Mouse (Mus musculus): ENCODE measurements around the gene Dennd1c. TPM values are rescaled to one million over a fixed set of nuclear protein-coding genes. Genes with fewer than 3 reads are reported as not detected.

Dennd1c gene
- polyA plus RNA-seq (2015; fragmentation: Nextera tagmentation; extraction: Ambion mirVana), result 1.1 and 3.1 TPM in 2 replicates

DNA sequence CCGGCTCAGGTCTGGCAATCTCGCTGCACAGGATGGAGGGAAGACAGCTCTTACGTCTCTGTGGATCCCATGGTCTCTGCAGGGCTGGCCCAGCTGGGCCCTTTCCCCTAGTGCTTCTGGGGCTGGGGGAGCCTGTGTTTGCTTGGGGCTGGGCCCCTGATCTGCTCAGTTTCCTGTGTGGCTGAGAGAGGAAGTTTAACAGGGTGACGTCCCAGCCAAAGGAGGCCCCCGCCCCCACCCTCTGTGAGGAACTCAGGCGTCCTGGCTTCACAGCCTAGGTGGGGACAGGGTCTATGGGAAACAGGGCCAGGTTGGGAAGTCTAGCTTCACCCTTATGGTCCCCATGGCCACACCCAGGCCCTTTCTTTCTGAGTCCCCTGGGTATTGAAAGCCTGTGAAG, at the start of gene Dennd1c:
Gene Dennd1c, minus strand, starts transcription at position 179 of the 400 bp plus-strand sequence.

DNA sequence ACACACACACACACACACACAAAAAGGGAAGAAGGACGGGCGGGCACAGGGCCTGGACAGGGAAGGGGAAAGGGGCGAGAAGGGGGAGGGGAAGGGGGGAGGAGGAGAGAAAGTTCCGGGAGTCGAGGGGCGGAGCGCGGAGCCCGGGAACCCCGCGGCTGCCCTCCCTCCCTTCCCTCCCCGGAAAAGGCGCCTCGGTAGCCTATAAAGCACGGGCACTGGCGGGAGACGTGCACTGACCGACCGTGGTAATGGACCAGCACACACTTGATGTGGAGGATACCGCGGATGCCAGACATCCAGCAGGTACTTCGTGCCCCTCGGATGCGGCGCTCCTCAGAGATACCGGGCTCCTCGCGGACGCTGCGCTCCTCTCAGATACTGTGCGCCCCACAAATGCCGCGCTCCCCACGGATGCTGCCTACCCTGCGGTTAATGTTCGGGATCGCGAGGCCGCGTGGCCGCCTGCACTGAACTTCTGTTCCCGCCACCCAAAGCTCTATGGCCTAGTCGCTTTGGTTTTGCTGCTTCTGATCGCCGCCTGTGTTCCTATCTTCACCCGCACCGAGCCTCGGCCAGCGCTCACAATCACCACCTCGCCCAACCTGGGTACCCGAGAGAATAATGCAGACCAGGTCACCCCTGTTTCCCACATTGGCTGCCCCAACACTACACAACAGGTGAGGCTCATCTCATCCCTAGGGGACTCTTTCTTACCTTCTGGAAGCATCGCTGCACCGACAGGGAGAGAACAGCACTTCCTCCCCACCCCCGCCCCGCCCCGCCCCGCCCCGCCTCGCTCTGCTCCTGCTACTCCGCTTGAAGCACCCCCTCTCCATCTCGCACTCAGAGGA, 27.1 kb upstream of the Dennd1c start, which contains the start of gene Tnfsf9:
Gene Tnfsf9, plus strand, starts transcription at position 145 of the 854 bp plus-strand sequence.

DNA sequence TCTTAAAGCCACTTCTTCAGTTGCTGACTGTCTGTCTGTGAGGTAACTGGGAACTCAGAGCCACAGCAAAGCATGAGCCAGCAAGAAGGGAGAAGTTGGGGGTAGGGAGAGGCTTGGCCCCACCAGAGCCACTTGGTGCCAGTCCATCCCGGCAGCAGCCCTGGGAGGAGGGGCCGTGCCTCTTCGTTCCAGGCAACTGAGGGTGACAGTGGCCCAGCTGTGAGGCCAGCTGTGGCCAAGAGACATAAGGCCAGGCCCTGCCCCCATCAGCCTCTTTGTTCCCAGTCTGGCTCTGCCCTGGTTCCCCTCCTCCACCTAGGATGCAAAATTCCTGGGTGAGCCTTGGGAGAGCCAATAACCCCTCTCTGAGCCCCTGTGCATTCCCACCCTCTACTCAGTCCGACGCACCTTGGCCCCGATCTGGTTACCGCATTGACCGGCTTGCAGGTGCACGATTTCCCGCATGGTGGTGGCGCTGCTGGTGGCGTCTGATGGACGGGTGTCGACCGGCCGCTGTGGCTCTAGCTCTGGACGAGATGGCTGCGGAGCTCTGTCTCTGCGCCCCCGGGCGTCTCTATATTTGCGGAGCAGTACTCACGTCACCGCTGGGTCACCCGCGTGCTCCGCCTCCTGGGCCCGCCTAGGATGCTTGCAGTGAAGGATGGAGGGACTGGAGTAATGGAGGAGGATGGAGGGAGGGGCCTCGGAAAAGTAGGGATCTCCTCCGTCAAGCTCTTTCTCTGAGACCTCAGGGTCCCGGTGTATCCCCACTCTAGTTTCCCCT, 8.9 kb upstream of the Dennd1c start, which contains the start of gene Tubb4a:
Gene Tubb4a, minus strand, starts transcription at position 734 of the 784 bp plus-strand sequence.

DNA sequence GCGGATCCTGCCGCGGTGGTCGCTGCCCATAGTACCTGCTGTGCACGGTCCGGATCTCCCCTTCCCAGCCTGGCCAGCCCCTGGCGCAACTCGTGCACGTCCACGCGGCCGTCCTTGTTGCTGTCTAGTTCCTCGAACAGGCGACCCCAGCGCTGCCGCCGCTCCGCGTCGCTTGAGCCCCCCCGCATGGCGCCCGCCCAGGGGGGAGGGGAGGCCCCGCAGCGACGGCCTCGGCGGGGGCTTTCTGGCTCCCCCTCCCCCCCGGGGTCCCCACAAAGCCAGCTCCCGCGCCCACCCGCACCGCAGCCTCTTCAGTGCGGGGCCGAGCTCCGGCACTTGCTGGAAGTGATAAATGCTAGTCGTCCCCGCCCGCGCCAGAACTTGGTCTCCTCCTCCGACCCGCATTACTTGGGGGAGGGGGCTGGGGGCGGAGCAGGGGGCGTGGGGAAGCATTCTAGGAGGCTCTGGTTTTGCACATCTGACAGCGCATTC, 18.8 kb downstream of the Dennd1c start, which contains the start of gene Slc25a23:
Gene Slc25a23, minus strand, starts transcription at position 378 of the 492 bp plus-strand sequence.

DNA sequence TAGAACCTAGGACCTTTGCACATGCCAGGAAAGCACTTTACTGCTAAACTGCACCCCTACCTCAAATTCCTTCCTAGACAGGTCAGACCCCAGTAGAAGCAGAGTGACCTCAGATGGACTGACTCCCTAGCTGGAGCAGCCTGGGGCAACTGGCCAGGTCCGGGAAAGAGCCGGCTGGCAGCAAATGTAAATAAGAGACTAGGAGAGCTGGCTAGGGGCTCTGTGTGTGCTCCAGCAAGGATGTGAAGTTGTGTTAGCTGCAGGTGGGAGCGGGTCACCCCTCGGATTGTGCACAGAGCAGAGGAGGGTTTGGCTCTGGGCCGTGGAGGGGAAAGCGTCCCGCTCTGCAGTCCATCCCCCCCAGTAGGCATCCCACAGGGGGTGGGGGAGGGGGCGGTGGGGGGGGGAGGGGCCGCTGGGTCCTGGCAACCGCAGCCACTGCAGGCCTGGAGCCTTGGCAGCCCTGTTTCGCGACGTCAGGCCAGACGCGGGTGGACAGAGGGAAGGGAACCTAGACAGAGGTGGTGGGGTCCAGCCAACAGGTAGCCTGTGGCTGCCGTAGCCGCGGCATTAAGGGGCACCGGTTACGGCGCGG, 19.3 kb downstream of the Dennd1c start, which contains the start of gene Crb3:
Gene Crb3, plus strand, starts transcription at position 215 of the 595 bp plus-strand sequence.

DNA sequence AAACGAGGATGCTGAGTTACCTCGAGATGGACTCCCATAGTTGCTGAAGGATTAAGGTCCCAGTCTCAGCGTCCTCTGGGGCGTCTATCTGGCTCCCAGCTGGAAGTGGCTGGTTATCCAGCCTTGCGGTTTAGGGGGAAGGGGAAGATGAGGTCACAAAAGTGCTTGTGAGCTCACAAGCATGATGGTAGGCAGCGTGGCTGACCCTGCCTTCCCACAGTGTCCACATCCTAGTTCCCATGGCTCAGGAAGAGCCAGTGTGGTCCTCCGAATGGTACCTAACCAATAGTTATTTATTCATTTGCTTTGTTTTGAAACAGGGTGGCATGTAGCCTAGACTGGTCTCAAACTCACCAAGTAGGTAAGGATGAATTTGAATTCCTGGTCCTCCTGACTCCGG, 36.8 kb downstream of the Dennd1c start, which contains the start of gene Slc25a41:
Gene Slc25a41, minus strand, starts transcription at position 101 of the 400 bp plus-strand sequence.

DNA sequence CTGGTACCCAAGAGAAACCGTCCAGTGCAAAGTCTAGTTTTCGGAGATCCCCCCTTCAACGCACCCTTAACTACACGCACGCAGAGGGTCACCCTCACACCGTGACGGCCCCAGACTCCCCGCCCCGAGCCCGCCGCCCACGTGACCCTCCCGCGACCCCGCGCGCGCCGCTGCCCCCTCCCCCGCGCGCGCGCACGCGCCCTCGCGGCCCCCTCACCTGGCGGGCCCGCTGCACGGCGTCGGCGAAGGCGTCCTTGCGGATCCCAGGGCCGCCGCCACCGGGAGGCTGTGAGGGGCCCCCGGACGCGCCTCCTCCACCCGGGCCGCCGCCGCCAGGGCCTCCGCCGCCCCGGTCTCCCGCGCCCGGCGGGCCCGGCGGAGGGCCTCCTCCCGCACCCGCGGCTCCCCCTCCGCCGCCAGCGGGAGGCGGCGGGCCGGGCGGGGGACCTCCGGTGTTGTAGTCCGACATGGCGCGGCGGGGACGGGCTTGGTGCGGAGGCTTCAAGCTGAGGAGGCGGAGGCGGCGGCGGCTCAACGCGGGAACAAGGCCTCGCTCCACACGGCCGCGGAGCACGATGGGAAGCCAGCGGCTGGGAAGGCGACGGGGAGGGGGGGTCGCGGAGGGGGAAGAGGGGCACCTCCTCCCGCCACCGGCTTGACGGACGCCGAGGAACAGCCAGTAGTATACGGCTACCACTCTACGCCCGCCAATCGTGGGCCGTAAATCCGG, 47.2 kb downstream of the Dennd1c start, which contains the start of gene Khsrp:
Gene Khsrp, minus strand, starts transcription at position 592 of the 730 bp plus-strand sequence.

Other genes starting within 250 kb of the Dennd1c start
- gene Rfx2, start 247.5 kb downstream of the Dennd1c start, polyA plus RNA-seq (2015; fragmentation: Nextera tagmentation; extraction: Ambion mirVana), result 3.7 and 4.2 TPM in 2 replicates
- not detected in 2 replicates for gene Acsbg2, start 204.1 kb downstream of the Dennd1c start, polyA plus RNA-seq (2015; fragmentation: Nextera tagmentation; extraction: Ambion mirVana)
- gene 1700061G19Rik, start 203.0 kb downstream of the Dennd1c start, polyA plus RNA-seq (2015; fragmentation: Nextera tagmentation; extraction: Ambion mirVana), result 10.6 and 11.7 TPM in 2 replicates
- 15.8 and 18.0 TPM in 2 replicates for gene Mllt1, start 143.1 kb downstream of the Dennd1c start, polyA plus RNA-seq (2015; fragmentation: Nextera tagmentation; extraction: Ambion mirVana)
- gene Acer1, start 96.4 kb downstream of the Dennd1c start, polyA plus RNA-seq (2015; fragmentation: Nextera tagmentation; extraction: Ambion mirVana), result not detected in 2 replicates
- 84.4 and 98.9 TPM in 2 replicates for gene Clpp, start 88.2 kb downstream of the Dennd1c start, polyA plus RNA-seq (2015; fragmentation: Nextera tagmentation; extraction: Ambion mirVana)
- gene Alkbh7, start 81.2 kb downstream of the Dennd1c start, polyA plus RNA-seq (2015; fragmentation: Nextera tagmentation; extraction: Ambion mirVana), result 25.4 and 30.7 TPM in 2 replicates
- 0.30 and 1.0 TPM in 2 replicates for gene Pspn, start 78.5 kb downstream of the Dennd1c start, polyA plus RNA-seq (2015; fragmentation: Nextera tagmentation; extraction: Ambion mirVana)
- gene Gtf2f1, start 67.2 kb downstream of the Dennd1c start, polyA plus RNA-seq (2015; fragmentation: Nextera tagmentation; extraction: Ambion mirVana), result 37.8 and 42.8 TPM in 2 replicates
- gene Gm17949, start 67.0 kb downstream of the Dennd1c start, polyA plus RNA-seq (2015; fragmentation: Nextera tagmentation; extraction: Ambion mirVana), result 0.22 and 0.35 TPM in 2 replicates
- 19.1 and 23.0 TPM in 2 replicates for gene Khsrp, start 47.0 kb downstream of the Dennd1c start, polyA plus RNA-seq (2015; fragmentation: Nextera tagmentation; extraction: Ambion mirVana)
- gene Slc25a41, start 36.9 kb downstream of the Dennd1c start, polyA plus RNA-seq (2015; fragmentation: Nextera tagmentation; extraction: Ambion mirVana), result not detected in 2 replicates
- gene Crb3, start 19.4 kb downstream of the Dennd1c start, polyA plus RNA-seq (2015; fragmentation: Nextera tagmentation; extraction: Ambion mirVana), result 15.0 and 16.8 TPM in 2 replicates
- gene Slc25a23, start 18.7 kb downstream of the Dennd1c start, polyA plus RNA-seq (2015; fragmentation: Nextera tagmentation; extraction: Ambion mirVana), result 8.5 and 9.0 TPM in 2 replicates
- gene Tubb4a, start 9.3 kb upstream of the Dennd1c start, polyA plus RNA-seq (2015; fragmentation: Nextera tagmentation; extraction: Ambion mirVana), result 6.7 and 8.1 TPM in 2 replicates
- gene Tnfsf9, start 26.8 kb upstream of the Dennd1c start, polyA plus RNA-seq (2015; fragmentation: Nextera tagmentation; extraction: Ambion mirVana), result 5.6 and 6.2 TPM in 2 replicates
- 0.20 TPM in 1 of 2 replicates, not detected in the other for gene Cd70, start 71.3 kb upstream of the Dennd1c start, polyA plus RNA-seq (2015; fragmentation: Nextera tagmentation; extraction: Ambion mirVana)
- 0.08 and 0.65 TPM in 2 replicates for gene Tnfsf14, start 115.7 kb upstream of the Dennd1c start, polyA plus RNA-seq (2015; fragmentation: Nextera tagmentation; extraction: Ambion mirVana)
- 24.9 and 30.2 TPM in 2 replicates for gene C3, start 149.6 kb upstream of the Dennd1c start, polyA plus RNA-seq (2015; fragmentation: Nextera tagmentation; extraction: Ambion mirVana)
- 35.5 and 36.8 TPM in 2 replicates for gene Gpr108, start 169.9 kb upstream of the Dennd1c start, polyA plus RNA-seq (2015; fragmentation: Nextera tagmentation; extraction: Ambion mirVana)
- 37.0 and 40.2 TPM in 2 replicates for gene Trip10, start 170.9 kb upstream of the Dennd1c start, polyA plus RNA-seq (2015; fragmentation: Nextera tagmentation; extraction: Ambion mirVana)
- gene Vav1, start 200.6 kb upstream of the Dennd1c start, polyA plus RNA-seq (2015; fragmentation: Nextera tagmentation; extraction: Ambion mirVana), result 1.7 and 5.3 TPM in 2 replicates

All from urinary bladder, postnatal 0 days (tissue).